Mouse (Mus musculus): ENCODE data around the gene Gm20908. TPM values are rescaled to one million over a fixed set of nuclear protein-coding genes. Genes with fewer than 3 reads are reported as not detected.
"Not testable (repeated sequence)": the region's sequence is repeated elsewhere in the genome, so short reads cannot be mapped to it uniquely, and the experiment has no call there.

Gene Gm20908
- not detected in 2 replicates for polyA plus RNA-seq (2015; fragmentation: Nextera tagmentation; extraction: Ambion mirVana)

GRCm38 (mm10) chrY:64472966-64473365 is at the start of gene Gm20908:
TSS of gene Gm20908 (plus strand) at chrY:64473266.
- no CpG with 5 or more reads among the region's 6 CpGs for WGBS
- DNase-seq (ENCODE audit: low spot score); H3K27me3 ChIP-seq (ENCODE audit: control insufficient read depth, insufficient read depth, low read length); H3K9me3 ChIP-seq (ENCODE audit: control insufficient read depth, low read length); H3K9ac ChIP-seq (ENCODE audit: low read length); H3K36me3 ChIP-seq (ENCODE audit: control insufficient read depth, insufficient read depth, low read length); H3K4me3 ChIP-seq (ENCODE audit: low read depth, low read length); H3K4me1 ChIP-seq (replicated peaks; ENCODE audit: control insufficient read depth, insufficient read depth); H3K27ac ChIP-seq (replicated peaks); ATAC-seq (ENCODE audit: low FRiP score, low TSS enrichment); H3K4me2 ChIP-seq (replicated peaks; ENCODE audit: low read depth): not testable (repeated sequence)
